Mouse (Mus musculus): ENCODE data around the gene Gm3005. TPM values are rescaled to one million over a fixed set of nuclear protein-coding genes. Genes with fewer than 3 reads are reported as not detected.

Gene Gm3005
- total RNA-seq (2023), result not detected

DNA sequence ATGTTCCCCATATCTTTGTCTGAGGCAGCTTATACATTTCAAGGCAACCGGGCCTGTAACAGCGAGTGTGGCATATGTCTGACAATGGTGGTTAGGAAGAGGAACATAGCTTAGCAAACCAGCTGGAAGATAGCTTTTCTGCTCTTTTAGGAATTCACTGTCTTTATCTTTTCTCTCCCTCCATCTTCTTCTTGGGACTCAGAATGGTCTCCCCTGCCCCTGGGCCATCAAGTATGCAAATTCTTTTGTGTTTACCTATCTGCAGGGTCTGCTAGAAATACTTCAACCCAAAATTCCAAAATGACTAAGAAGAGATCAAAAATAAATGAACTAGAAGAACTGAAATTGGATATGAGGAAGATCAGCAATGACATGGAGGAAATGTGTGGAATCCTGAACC lies at the start of gene Gm3005:
Gene Gm3005 (plus strand): TSS at position 301 of the 400 bp plus-strand sequence.

DNA sequence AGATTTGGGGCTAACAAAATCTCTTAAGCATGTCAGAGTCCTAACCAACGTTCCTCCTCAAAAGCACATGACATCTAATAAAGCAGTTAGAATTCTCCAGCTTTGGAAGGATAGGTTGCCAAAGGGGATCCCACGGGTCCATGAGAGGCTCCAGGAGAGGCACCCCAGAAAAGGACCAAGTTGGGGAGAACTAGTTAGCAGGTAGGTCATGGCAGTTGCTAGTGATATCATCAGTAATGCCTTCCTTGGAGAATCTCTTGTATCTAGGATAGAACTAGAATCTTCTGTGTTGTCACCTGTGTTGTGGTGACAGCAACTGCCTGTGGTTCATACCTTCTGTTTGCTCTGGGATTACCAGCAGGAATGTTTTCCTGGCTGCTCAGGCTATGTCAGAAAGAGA lies 33.1 kb upstream of the Gm3005 start, which contains the start of gene Gm10413:
Gene Gm10413 (plus strand): TSS at position 301 of the 400 bp plus-strand sequence.

DNA sequence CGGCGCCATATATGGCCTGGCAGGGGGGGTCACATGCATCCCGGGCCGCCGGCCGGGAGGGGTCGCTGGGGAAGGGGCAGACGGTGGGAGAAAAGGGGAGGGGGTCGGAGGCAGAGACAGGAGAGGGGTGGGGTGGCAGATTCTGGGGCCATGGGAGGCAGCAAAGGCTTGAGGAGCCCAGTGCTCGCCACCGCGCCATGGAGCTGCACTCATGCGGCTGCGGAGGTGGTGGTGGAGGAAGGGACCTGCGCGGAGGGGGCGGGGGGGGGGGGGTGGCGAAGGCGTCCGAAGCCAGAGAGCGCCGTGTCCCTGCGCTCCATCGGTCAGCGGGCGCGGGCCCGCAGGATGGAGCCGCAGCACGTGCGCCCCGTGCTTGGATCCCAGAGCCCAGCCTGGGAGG lies 15.6 kb upstream of the Gm3005 start, which contains the start of gene Gm10409:
Gene Gm10409 (plus strand): TSS at position 301 of the 400 bp plus-strand sequence.

DNA sequence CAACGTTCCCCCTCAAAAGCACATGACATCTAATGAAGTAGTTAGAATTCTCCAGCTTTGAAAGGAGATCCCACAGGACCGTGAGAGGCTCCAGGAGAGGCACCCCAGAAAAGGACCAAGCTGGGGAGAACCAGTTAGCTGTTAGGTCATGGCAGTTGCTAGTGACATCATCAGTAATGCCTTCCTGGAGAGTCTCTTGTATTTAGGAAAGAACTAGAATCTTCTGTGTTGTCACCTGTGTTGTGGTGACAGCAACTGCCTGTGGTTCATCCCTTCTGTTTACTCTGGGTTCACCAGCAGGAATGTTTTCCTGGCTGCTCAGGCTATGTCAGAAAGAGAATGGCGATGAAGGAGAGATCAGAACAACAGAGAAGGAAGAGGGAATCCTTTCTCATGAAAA lies 21.2 kb downstream of the Gm3005 start, which contains the start of gene Gm10408:
Gene Gm10408 (plus strand): TSS at position 301 of the 400 bp plus-strand sequence.

GRCm38 (mm10) chr14:3634212-3634611 lies 206.3 kb downstream of the Gm3005 start, which contains the start of gene Gm3012:
Gene Gm3012, plus strand, starts transcription at chr14:3634512.

Other genes with a start within 250 kb of the Gm3005 start
- gene Gm5795, start 239.8 kb upstream of the Gm3005 start, total RNA-seq (2023), result not detected
- not detected for gene D830030K20Rik, start 219.6 kb upstream of the Gm3005 start, total RNA-seq (2023)
- not detected for gene Gm2956, start 95.5 kb upstream of the Gm3005 start, total RNA-seq (2023)
- gene Gm10413, start 33.0 kb upstream of the Gm3005 start, total RNA-seq (2023), result not detected
- gene Gm10409, start 15.5 kb upstream of the Gm3005 start, total RNA-seq (2023), result not detected
- not detected for gene Gm10408, start 21.3 kb downstream of the Gm3005 start, total RNA-seq (2023)
- not detected for gene Gm3012, start 206.4 kb downstream of the Gm3005 start, total RNA-seq (2023)
- not detected for gene Gm3020, start 223.9 kb downstream of the Gm3005 start, total RNA-seq (2023)

Data from neutrophil, adult 83 days (primary cell).